Mouse (Mus musculus) MEL (cell line): ENCODE measurements at regions not wholly inside any gene's neighbourhood (a gene's known extent, or its start where the extent isn't known, plus 50 kb on each side); places are given as distances from the start of the nearest gene placed in this dataset.

Experiments used
- DNase-seq: peaks from one replicate; pipeline ENCODE4 v3.0.0; 2011; ENCODE audit warnings: low read depth, low spot score
- H3K27ac ChIP-seq: 2 replicates; pipeline ENCODE4 v1.5.1; 2012; ENCODE audit warnings: low read depth, mild to moderate bottlenecking, control low read depth, low read length, moderate library complexity; ENCODE audit not compliant: control insufficient read depth
- H3K27me3 ChIP-seq, 2 experiments: fragments of 150-350 bp in 1 of 2; sonication (generic) in 1 of 2; 2 replicates each; pipeline ENCODE4 v1.6.1; 2012; ENCODE audit warnings: low read length in 2 of 2, mild to moderate bottlenecking in 2 of 2, improper control_type of control experiment in 1 of 2, moderate library complexity in 1 of 2; ENCODE audit not compliant: insufficient read depth in 2 of 2, control insufficient read depth in 1 of 2
- H3K36me3 ChIP-seq, 2 experiments: 2 replicates each; pipeline ENCODE4 v1.6.1; 2012 to 2014; ENCODE audit warnings: low read length in 2 of 2, improper control_type of control experiment in 1 of 2, inconsistent platforms in 1 of 2, mild to moderate bottlenecking in 1 of 2; ENCODE audit not compliant: insufficient read depth in 2 of 2, control insufficient read depth in 1 of 2
- H3K4me1 ChIP-seq, 2 experiments: fragments of 150-350 bp in 1 of 2; sonication (generic) in 1 of 2; 2 replicates each; pipeline ENCODE4 v1.6.1; 2012; ENCODE audit warnings: low read length in 2 of 2, improper control_type of control experiment in 1 of 2, mild to moderate bottlenecking in 1 of 2; ENCODE audit not compliant: insufficient read depth in 2 of 2, control insufficient read depth in 1 of 2
- H3K4me3 ChIP-seq, 2 experiments: fragments of 150-350 bp in 1 of 2; sonication (generic) in 1 of 2; 2 replicates each; pipeline ENCODE4 v1.5.1; 2012; ENCODE audit warnings: low read depth in 2 of 2, low read length in 2 of 2, mild to moderate bottlenecking in 2 of 2, moderate library complexity in 2 of 2, control low read depth in 1 of 2, improper control_type of control experiment in 1 of 2; ENCODE audit not compliant: control insufficient read depth in 1 of 2, insufficient read depth in 1 of 2
- H3K79me2 ChIP-seq: 2 replicates; pipeline ENCODE4 v1.6.1; 2012; ENCODE audit warnings: mild to moderate bottlenecking, low read length, moderate library complexity; ENCODE audit not compliant: control insufficient read depth, poor library complexity, insufficient read depth
- H3K9ac ChIP-seq: 2 replicates; pipeline ENCODE4 v1.6.1; 2012; ENCODE audit warnings: low read depth, mild to moderate bottlenecking, control low read depth, low read length, moderate library complexity; ENCODE audit not compliant: control insufficient read depth, poor library complexity, severe bottlenecking
- H3K9me3 ChIP-seq: fragments of 150-350 bp; sonication (generic); replicated peaks from 2 replicates; pipeline ENCODE4 v1.6.1; 2012; ENCODE audit warnings: mild to moderate bottlenecking, low read length, improper control_type of control experiment, moderate library complexity; ENCODE audit not compliant: insufficient read depth
- BHLHE40 ChIP-seq: IDR thresholded peaks from 2 replicates; pipeline ENCODE4 v1.6.1; 2012; ENCODE audit warnings: low read depth, mild to moderate bottlenecking, inconsistent platforms, low read length, improper control_type of control experiment, borderline replicate concordance
- CHD1 ChIP-seq: IDR thresholded peaks from 2 replicates; pipeline ENCODE4 v1.6.1; 2012; ENCODE audit warnings: low read depth, mild to moderate bottlenecking, inconsistent platforms, low read length, improper control_type of control experiment
- CHD2 ChIP-seq: IDR thresholded peaks from 2 replicates; pipeline ENCODE4 v1.6.1; 2011; ENCODE audit warnings: low read length, improper control_type of control experiment
- EP300 ChIP-seq, 2 experiments: IDR thresholded peaks; 2 replicates each; pipeline ENCODE4 v1.6.1; 2011; ENCODE audit warnings: improper control_type of control experiment in 2 of 2, low read length in 2 of 2, low read depth in 1 of 2, mild to moderate bottlenecking in 1 of 2
- GABPA ChIP-seq: IDR thresholded peaks from 2 replicates; pipeline ENCODE4 v1.6.1; 2012; ENCODE audit warnings: low read depth, mild to moderate bottlenecking, inconsistent platforms, low read length, improper control_type of control experiment, moderate library complexity
- GATA1 ChIP-seq: IDR thresholded peaks from 2 replicates; pipeline ENCODE4 v1.6.1; 2011; ENCODE audit warnings: low read depth, low read length, improper control_type of control experiment
- MAFK ChIP-seq: IDR thresholded peaks from 2 replicates; pipeline ENCODE4 v1.6.1; 2011; ENCODE audit warnings: low read depth, mild to moderate bottlenecking, low read length, improper control_type of control experiment, borderline replicate concordance
- MAX ChIP-seq: IDR thresholded peaks from 2 replicates; pipeline ENCODE4 v1.6.1; 2011; ENCODE audit warnings: low read length, improper control_type of control experiment
- MAZ ChIP-seq: IDR thresholded peaks from 2 replicates; pipeline ENCODE4 v1.6.1; 2012; ENCODE audit warnings: low read depth, mild to moderate bottlenecking, inconsistent platforms, low read length, improper control_type of control experiment
- MEF2A ChIP-seq: IDR thresholded peaks from 2 replicates; pipeline ENCODE4 v1.6.1; 2014; ENCODE audit warnings: low read depth, mild to moderate bottlenecking, inconsistent platforms, low read length, improper control_type of control experiment; ENCODE audit not compliant: poor library complexity, insufficient replicate concordance, severe bottlenecking; ENCODE audit errors: extremely low read depth
- MXI1 ChIP-seq: IDR thresholded peaks from 2 replicates; pipeline ENCODE4 v1.6.1; 2011; ENCODE audit warnings: mild to moderate bottlenecking, low read depth, low read length, improper control_type of control experiment
- MYB ChIP-seq: IDR thresholded peaks from 2 replicates; pipeline ENCODE4 v1.6.1; 2011; ENCODE audit warnings: mild to moderate bottlenecking, low read depth, low read length, improper control_type of control experiment
- NELFE ChIP-seq: IDR thresholded peaks from 2 replicates; pipeline ENCODE4 v1.6.1; 2011; ENCODE audit warnings: low read depth, low read length, improper control_type of control experiment
- NRF1 ChIP-seq: IDR thresholded peaks from 2 replicates; pipeline ENCODE4 v1.6.1; 2014; ENCODE audit warnings: low read depth, mild to moderate bottlenecking, inconsistent platforms, low read length, improper control_type of control experiment, moderate library complexity; ENCODE audit not compliant: poor library complexity, insufficient read depth, severe bottlenecking
- POLR2AphosphoS2 ChIP-seq: IDR thresholded peaks from 2 replicates; pipeline ENCODE4 v1.6.1; 2011; ENCODE audit warnings: low read length, improper control_type of control experiment
- RAD21 ChIP-seq: IDR thresholded peaks from 2 replicates; pipeline ENCODE4 v1.6.1; 2011; ENCODE audit warnings: mild to moderate bottlenecking, low read depth, low read length, improper control_type of control experiment
- SIN3A ChIP-seq: IDR thresholded peaks from 2 replicates; pipeline ENCODE4 v1.6.1; 2012; ENCODE audit warnings: low read length, improper control_type of control experiment, inconsistent platforms
- UBTF ChIP-seq: IDR thresholded peaks from 2 replicates; pipeline ENCODE4 v1.6.1; 2012; ENCODE audit warnings: low read depth, mild to moderate bottlenecking, inconsistent platforms, low read length, improper control_type of control experiment, moderate library complexity, borderline replicate concordance; ENCODE audit not compliant: insufficient read depth
- USF1 ChIP-seq: IDR thresholded peaks from 2 replicates; pipeline ENCODE4 v1.6.1; 2014; ENCODE audit warnings: low read depth, mild to moderate bottlenecking, inconsistent platforms, low read length, improper control_type of control experiment, moderate library complexity
- USF2 ChIP-seq, 2 experiments: IDR thresholded peaks; 2 replicates each; pipeline ENCODE4 v1.6.1; 2011 to 2012; ENCODE audit warnings: improper control_type of control experiment in 2 of 2, low read length in 2 of 2, borderline replicate concordance in 1 of 2, inconsistent platforms in 1 of 2, low read depth in 1 of 2, mild to moderate bottlenecking in 1 of 2; ENCODE audit not compliant: insufficient read depth in 1 of 2
- ZMIZ1 ChIP-seq: IDR thresholded peaks from 2 replicates; pipeline ENCODE4 v1.6.1; 2012; ENCODE audit warnings: low read depth, mild to moderate bottlenecking, inconsistent platforms, low read length, improper control_type of control experiment, moderate library complexity

DNA sequence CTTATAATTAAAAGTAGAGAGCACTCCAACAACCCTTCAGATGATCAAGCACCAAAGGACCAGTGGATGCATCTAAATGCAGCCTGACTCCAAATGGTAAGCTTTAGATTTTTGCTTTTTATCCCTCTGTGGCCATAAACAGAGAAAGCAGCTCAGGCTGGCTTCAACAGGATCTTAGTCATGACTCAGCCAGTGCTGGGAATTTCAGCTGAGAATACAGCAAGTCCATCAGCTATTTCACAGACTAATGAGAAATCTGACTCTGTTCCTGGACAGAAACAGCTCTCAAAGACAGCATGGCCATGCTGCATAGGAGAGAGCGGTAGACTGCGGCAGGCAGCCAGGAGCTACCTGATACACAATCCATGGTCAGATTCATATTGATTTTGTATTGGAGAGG is 1800.4 kb upstream of the 5930422O12Rik start:
- no peak overlapping the region for H3K4me3 ChIP-seq
- no peaks in the 10 kb centered on the region for H3K4me1 ChIP-seq
- no peaks in the 10 kb centered on the region for H3K36me3 ChIP-seq
- DNase-seq: no peak
- H3K27ac ChIP-seq: no peak overlapping the region
- no peaks in the 10 kb centered on the region for H3K9me3 ChIP-seq
- H3K9ac ChIP-seq: no peak overlapping the region
- no peak for TF ChIP-seq GATA1
- no peak for TF ChIP-seq SIN3A
- no peak for TF ChIP-seq CHD2
- TF ChIP-seq MAX: no peak
- no peak for TF ChIP-seq MAZ
- no peak for TF ChIP-seq CHD1
- no peak for TF ChIP-seq USF1
- no peak for TF ChIP-seq ZMIZ1
- no peak for TF ChIP-seq RAD21
- no peak for TF ChIP-seq NRF1
- TF ChIP-seq NELFE: no peak
- TF ChIP-seq USF2 (IDR thresholded peaks at IDR 0.05; ENCODE audit: borderline replicate concordance in 1 of 2, insufficient read depth in 1 of 2, low read depth in 1 of 2, low read length in 2 of 2): no peak
- no peak for TF ChIP-seq EP300 (IDR thresholded peaks at IDR 0.05; ENCODE audit: low read depth in 1 of 2, low read length in 2 of 2)
- H3K27me3 ChIP-seq: no peaks in the 10 kb centered on the region; a peak in 1 of 4 replicates
- no peaks in the 10 kb centered on the region for H3K79me2 ChIP-seq

- Histone ChIP-seq H3K79me2 (no peaks in the 10 kb centered on the region), H3K4me3 (no peak overlapping the region), H3K36me3 (no peaks in the 10 kb centered on the region), H3K9me3 (no peaks in the 10 kb centered on the region), H3K27me3 (no peaks in the 10 kb centered on the region), H3K4me1 (no peaks in the 10 kb centered on the region), H3K27ac (no peak overlapping the region), H3K9ac (no peak overlapping the region)
- TF ChIP-seq CHD2: no peak
- TF ChIP-seq NRF1: no peak
- TF ChIP-seq RAD21: no peak
- TF ChIP-seq MEF2A: no peak
- TF ChIP-seq POLR2AphosphoS2: no peak
- TF ChIP-seq ZMIZ1: no peak
- no peak for TF ChIP-seq GABPA
- TF ChIP-seq BHLHE40: no peak
- TF ChIP-seq UBTF: no peak
- no peak for TF ChIP-seq MXI1
- TF ChIP-seq MYB: no peak
- TF ChIP-seq MAFK: no peak
- DNase-seq: no peak
Measured at GRCm38 (mm10) chr8:31638417-31638816, 1790.1 kb upstream of the 5930422O12Rik start.
